Mouse (Mus musculus) intestine, postnatal 0 days (tissue): ENCODE data around the gene Smc1b. TPM values are rescaled to one million over a fixed set of nuclear protein-coding genes. Genes with fewer than 3 reads are reported as not detected.

Source experiments
- ATAC-seq: fragments of 200-750 bp; cut with Nextera tagmentation; 2 replicates; pipeline ENCODE4 v1.8.0; 2017; ENCODE audit warnings: mild to moderate bottlenecking, moderate TSS enrichment, moderate library complexity
- H3K27ac ChIP-seq: fragments of 300-500 bp; sonication (generic); 2 replicates; pipeline ENCODE4 v1.5.1; 2014; ENCODE audit warnings: mild to moderate bottlenecking, low read depth, low read length, moderate library complexity
- H3K27me3 ChIP-seq: fragments of 300-500 bp; sonication (generic); replicated peaks from 2 replicates; pipeline ENCODE4 v1.6.1; 2014; ENCODE audit warnings: low read length, mixed read lengths; ENCODE audit not compliant: control insufficient read depth, insufficient read depth
- H3K36me3 ChIP-seq: fragments of 300-500 bp; sonication (generic); 2 replicates; pipeline ENCODE4 v1.6.1; 2014; ENCODE audit warnings: mild to moderate bottlenecking, moderate library complexity; ENCODE audit not compliant: control insufficient read depth, insufficient read depth
- H3K4me1 ChIP-seq: fragments of 300-500 bp; sonication (generic); replicated peaks from 2 replicates; pipeline ENCODE4 v1.6.1; 2014; ENCODE audit warnings: antibody characterized with exemption, low read length, mixed read lengths; ENCODE audit not compliant: control insufficient read depth, insufficient read depth
- H3K4me2 ChIP-seq: fragments of 300-500 bp; sonication (generic); replicated peaks from 2 replicates; pipeline ENCODE4 v1.6.1; 2014; ENCODE audit warnings: low read depth, mild to moderate bottlenecking, moderate library complexity
- H3K4me3 ChIP-seq: fragments of 300-500 bp; sonication (generic); 2 replicates; pipeline ENCODE4 v1.5.1; 2014; ENCODE audit warnings: low read depth, low read length
- H3K9ac ChIP-seq: fragments of 300-500 bp; sonication (generic); 2 replicates; pipeline ENCODE4 v1.6.1; 2014; ENCODE audit warnings: mild to moderate bottlenecking, low read depth, low read length
- H3K9me3 ChIP-seq: fragments of 300-500 bp; sonication (generic); 2 replicates; pipeline ENCODE4 v1.6.1; 2016; ENCODE audit warnings: mixed run types; ENCODE audit not compliant: control insufficient read depth
- CTCF ChIP-seq: sonication (generic); IDR thresholded peaks from 2 replicates; pipeline ENCODE4 v1.5.1; 2016; ENCODE audit warnings: low read depth, mild to moderate bottlenecking, control low read depth, antibody characterized with exemption, moderate library complexity
- WGBS: fragments of 180-500 bp; shearing (Covaris S2); extraction: QIAGEN DNeasy Blood & Tissue Kit; methylation state at CpG from one replicate; pipeline ENCODE4 v1.1.7; 2014; 5-methylcytosine and 5-hydroxymethylcytosine counted together
- polyA plus RNA-seq: library from polyadenylated mRNA; unstranded; fragments of >200 nt; fragmentation: Nextera tagmentation; extraction: Ambion mirVana; gene quantifications from 2 replicates; pipeline ENCODE4 v1.2.1, GENCODE M21; 2015

Gene Smc1b
- polyA plus RNA-seq, 1 experiment from 2014 or later = 0.07 TPM

- no peak for ATAC-seq
- Histone ChIP-seq H3K27me3 (no peaks in the 10 kb centered on the region), H3K4me3 (no peak overlapping the region), H3K36me3 (no peaks in the 10 kb centered on the region), H3K4me2 (no peak overlapping the region), H3K9me3 (no peaks in the 10 kb centered on the region), H3K9ac (no peak overlapping the region), H3K27ac (no peak overlapping the region), H3K4me1 (no peaks in the 10 kb centered on the region)
- 56% methylated on average over 2 of the region's 2 CpGs for WGBS
- TF ChIP-seq CTCF = no peak
These were observed 10.7 kb upstream of the Smc1b start for GRCm38 (mm10) chr15:85142441-85142840.

- ATAC-seq = no peak
- H3K4me1 ChIP-seq = no peaks in the 10 kb centered on the region
- no peak for TF ChIP-seq CTCF
- WGBS = 87% methylated on average over 10 of the region's 10 CpGs
- H3K36me3 ChIP-seq = no peaks in the 10 kb centered on the region
- no peaks in the 10 kb centered on the region for H3K27me3 ChIP-seq
- H3K9ac ChIP-seq = no peak overlapping the region
- no peak overlapping the region for H3K4me2 ChIP-seq
- H3K4me3 ChIP-seq = no peak overlapping the region
- H3K27ac ChIP-seq = no peak overlapping the region
- H3K9me3 ChIP-seq = no peaks in the 10 kb centered on the region
These were observed 9.5 kb upstream of the Smc1b start for GRCm38 (mm10) chr15:85141290-85141689.

GRCm38 (mm10) chr15:85135143-85135542 is 3.4 kb upstream of the Smc1b start:
- Histone ChIP-seq H3K4me1 (no peaks in the 10 kb centered on the region), H3K27me3 (no peaks in the 10 kb centered on the region), H3K36me3 (no peaks in the 10 kb centered on the region), H3K4me3 (no peak overlapping the region), H3K4me2 (no peak overlapping the region), H3K9ac (no peak overlapping the region), H3K27ac (no peak overlapping the region), H3K9me3 (no peaks in the 10 kb centered on the region)
- no peak for TF ChIP-seq CTCF
- 55% methylated on average over 9 of the region's 9 CpGs for WGBS
- ATAC-seq = no peak

GRCm38 (mm10) chr15:85132193-85132520 is 393 bp upstream of the Smc1b start:
- no peaks in the 10 kb centered on the region for H3K36me3 ChIP-seq
- peak overlapping the region; percentile 21; the same call in 1 of the 2 replicates for H3K4me3 ChIP-seq
- TF ChIP-seq CTCF = no peak
- no peaks in the 10 kb centered on the region for H3K9me3 ChIP-seq
- 23% methylated on average over 10 of the region's 10 CpGs for WGBS
- no peak overlapping the region for H3K27ac ChIP-seq
- peak overlapping the region; percentile 54 for H3K4me2 ChIP-seq
- no peak overlapping the region for H3K9ac ChIP-seq
- no peaks in the 10 kb centered on the region for H3K27me3 ChIP-seq
- no peaks in the 10 kb centered on the region for H3K4me1 ChIP-seq
- no peak for ATAC-seq

GRCm38 (mm10) chr15:85085641-85086040 is 46.1 kb downstream of the Smc1b start:
- Histone ChIP-seq H3K9me3 (no peaks in the 10 kb centered on the region), H3K4me1 (no peaks in the 10 kb centered on the region), H3K27ac (no peak overlapping the region), H3K36me3 (no peaks in the 10 kb centered on the region), H3K4me2 (no peak overlapping the region), H3K27me3 (no peaks in the 10 kb centered on the region), H3K9ac (no peak overlapping the region), H3K4me3 (no peak overlapping the region)
- ATAC-seq = no peak
- TF ChIP-seq CTCF = no peak
- 68% methylated on average over 1 of the region's 1 CpGs for WGBS

- H3K27me3 ChIP-seq = no peaks in the 10 kb centered on the region
- no peak for ATAC-seq
- TF ChIP-seq CTCF = no peak
- H3K4me1 ChIP-seq = no peaks in the 10 kb centered on the region
- WGBS = 95% methylated on average over 2 of the region's 2 CpGs
- no peaks in the 10 kb centered on the region for H3K9me3 ChIP-seq
- no peak overlapping the region for H3K4me3 ChIP-seq
- H3K27ac ChIP-seq = no peak overlapping the region
- H3K36me3 ChIP-seq = no peaks in the 10 kb centered on the region
- no peak overlapping the region for H3K9ac ChIP-seq
- no peak overlapping the region for H3K4me2 ChIP-seq
These were observed 59.1 kb downstream of the Smc1b start for GRCm38 (mm10) chr15:85072651-85073050.

- no peak for ATAC-seq
- Histone ChIP-seq H3K27me3 (no peaks in the 10 kb centered on the region), H3K9ac (no peak overlapping the region), H3K27ac (no peak overlapping the region), H3K4me3 (no peak overlapping the region), H3K9me3 (no peaks in the 10 kb centered on the region), H3K4me1 (no peaks in the 10 kb centered on the region), H3K36me3 (no peaks in the 10 kb centered on the region), H3K4me2 (no peak overlapping the region)
- 30% methylated on average over 2 of the region's 2 CpGs for WGBS
- TF ChIP-seq CTCF = peak; percentile 92
These were observed 61.2 kb downstream of the Smc1b start for GRCm38 (mm10) chr15:85070561-85070960.
